Mouse (Mus musculus) G1E-ER4 (cell line): Measurements from ENCODE around the gene Myo1a. TPM values are rescaled to one million over a fixed set of nuclear protein-coding genes. Genes with fewer than 3 reads are reported as not detected.

Experiments used
- GATA1 ChIP-seq: IDR thresholded peaks from one replicate; pipeline ENCODE4 v1.8.0; 2012; ENCODE audit warnings: low read length, inconsistent platforms
- polyA plus RNA-seq: library from polyadenylated mRNA; stranded (reverse); fragments of >175 nt; gene quantifications from 2 replicates; pipeline ENCODE4 v1.2.3, GENCODE M21; 2012

The Myo1a gene
- polyA plus RNA-seq: 0.05 TPM in 1 of 2 replicates, not detected in the other

DNA sequence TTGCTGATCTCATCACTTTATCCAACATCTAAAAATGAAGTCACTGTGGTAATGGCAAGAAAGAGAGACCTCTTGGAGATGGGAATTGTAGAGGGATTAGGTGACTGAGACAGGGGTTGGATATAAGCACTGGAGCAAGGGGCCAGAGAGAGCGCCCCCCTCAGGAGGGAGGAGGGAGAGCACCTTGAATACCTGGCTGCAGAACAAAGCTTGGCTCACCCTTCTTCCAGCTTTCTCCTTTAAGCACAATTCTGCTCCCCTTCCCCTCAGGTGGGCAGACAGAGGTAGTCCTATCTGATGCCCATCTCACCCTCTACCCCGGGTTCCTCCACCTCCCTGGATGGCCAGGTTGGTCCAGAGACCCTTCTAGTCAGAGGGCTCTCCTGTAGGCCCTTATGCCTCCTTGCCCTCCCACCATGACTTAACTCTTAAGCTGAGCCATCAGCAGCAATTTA lies at the start of gene Myo1a:
Myo1a (plus strand) TSS at position 405 of the 455 bp plus-strand sequence.
- TF ChIP-seq GATA1: no peak

GRCm38 (mm10) chr10:127658076-127658475 lies 46.9 kb upstream of the Myo1a start:
- TF ChIP-seq GATA1: no peak

GRCm38 (mm10) chr10:127659551-127659950 lies 45.4 kb upstream of the Myo1a start:
- no peak for TF ChIP-seq GATA1

DNA sequence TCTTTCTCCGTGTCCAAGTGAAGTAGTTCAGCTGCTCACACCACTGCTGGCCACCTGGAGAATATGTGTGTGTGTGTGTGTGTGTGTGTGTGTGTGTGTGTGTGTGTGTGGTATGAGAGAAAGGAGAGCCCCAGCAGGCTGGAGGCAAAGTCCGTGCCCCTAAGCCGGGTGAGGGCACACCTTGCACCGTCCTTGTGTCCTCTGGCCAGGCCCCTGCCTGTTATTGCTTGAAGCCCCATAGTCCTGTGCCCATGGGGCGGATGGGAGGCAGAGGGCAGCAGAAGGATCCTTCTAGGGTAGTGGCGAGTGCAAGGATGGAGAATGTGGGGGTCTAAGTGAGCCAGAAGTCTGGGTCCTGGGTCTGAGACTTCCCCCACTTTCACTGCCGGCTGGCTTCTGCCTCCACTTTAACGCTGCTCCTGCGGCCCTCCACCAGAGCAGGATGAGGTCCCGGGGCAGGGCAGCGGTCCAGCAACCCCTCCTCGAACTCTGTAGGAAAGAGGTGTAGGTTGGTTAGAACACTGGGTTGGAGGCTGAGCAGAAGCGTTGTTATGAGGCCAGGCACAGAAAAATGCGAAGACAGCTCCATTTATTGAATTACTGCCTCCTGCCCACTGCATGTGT lies 43.6 kb upstream of the Myo1a start:
- no peak for TF ChIP-seq GATA1

DNA sequence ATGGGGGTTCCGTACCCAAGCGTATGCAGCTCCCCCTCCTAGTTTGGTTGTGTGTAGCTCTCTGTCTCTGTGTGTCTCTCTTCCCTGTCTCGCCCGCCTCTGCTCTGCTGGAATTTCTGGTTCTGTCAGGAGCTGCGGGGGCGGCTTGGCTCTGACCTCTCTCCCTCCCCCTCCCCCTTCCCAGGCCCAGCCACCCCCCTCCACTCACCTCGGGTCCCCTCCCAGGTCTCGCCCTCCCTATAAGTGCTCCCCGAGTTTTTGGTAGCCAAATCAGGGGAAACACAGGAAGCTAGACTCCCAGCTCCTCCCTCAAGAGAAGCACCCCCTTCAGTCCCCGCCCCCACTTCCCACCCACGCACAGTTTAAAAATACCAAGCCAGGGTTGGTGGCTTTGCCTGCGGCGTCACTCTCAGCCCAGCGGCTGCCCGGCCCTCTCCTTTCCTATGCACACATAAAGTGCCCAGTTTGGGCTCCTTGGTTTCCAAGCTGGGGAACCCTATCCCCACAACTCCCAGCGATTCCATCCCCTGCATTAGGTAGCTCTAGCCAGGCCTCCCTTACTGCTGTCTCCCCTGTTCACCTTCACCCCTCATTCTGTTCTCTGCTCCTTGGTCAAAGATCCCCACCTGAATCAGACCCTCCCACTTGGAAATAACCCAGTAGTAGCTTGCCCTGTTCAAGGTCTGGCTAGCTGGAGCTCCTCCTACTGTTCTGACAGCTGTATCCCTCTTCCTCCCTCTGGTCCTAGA lies 42.9 kb upstream of the Myo1a start:
- TF ChIP-seq GATA1: no peak

- TF ChIP-seq GATA1: no peak
Observed at GRCm38 (mm10) chr10:127662666-127663253, 42.2 kb upstream of the Myo1a start.

GRCm38 (mm10) chr10:127663590-127663989 lies 41.4 kb upstream of the Myo1a start:
- no peak for TF ChIP-seq GATA1

- TF ChIP-seq GATA1: no peak
Observed at GRCm38 (mm10) chr10:127664166-127664565, 40.8 kb upstream of the Myo1a start.

DNA sequence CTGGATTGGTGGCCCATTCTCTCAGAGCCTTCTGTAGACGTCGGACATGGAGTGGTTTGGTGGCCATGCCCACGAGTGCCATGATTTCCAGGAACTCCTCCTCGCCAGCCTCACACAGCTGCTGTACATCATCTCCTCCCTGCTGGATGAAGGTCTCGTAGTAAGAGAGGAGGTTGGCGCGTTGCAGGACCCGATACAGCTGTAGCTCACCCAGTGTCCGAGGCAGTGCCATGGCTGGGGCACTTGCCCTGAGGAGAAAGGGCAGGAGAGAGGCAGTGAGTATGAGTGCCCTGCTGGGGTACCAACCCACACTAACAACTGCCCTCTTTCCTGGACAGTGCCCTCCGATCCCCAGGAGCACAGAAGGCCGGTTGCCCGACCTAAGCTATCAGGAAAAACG lies 40.1 kb upstream of the Myo1a start:
- no peak for TF ChIP-seq GATA1

DNA sequence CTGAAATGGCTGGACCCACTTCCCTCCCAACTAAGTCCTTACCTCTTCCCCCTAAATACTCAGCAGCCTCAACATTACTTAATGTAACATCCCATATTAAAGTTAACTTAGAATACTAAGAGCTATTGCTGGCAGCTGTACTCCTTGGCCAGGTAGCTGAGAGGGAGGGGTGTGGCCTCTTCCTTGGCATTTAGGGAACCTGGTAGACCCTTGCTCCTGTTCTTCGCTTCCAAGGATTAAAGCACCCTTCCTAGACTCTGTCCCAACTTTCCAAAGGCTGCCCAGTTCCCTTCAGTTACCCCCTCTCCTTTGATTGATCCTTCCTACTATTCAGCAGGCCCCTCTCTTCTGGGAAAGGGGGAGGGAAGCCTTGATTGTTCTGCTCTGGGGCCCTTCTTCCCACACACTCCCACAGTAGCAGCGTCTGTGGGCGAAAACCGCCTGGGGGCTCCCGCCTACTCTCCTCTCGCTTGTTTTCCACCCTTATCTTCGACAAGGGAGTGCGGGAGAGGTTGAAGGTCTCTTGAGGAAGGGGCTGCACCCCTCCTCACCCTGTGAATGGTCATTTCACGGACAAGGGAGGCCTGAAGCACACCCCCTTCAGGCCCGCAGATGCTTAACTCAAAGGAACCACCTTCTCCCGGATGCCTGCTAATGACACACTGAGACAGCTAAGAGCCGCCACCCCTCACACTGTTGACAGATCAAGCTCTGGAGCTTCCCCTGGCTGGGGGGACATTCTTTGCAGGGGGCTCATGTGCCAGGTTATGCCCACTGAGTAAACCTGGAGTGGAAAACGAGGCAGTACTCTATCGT lies 39.4 kb upstream of the Myo1a start:
- no peak for TF ChIP-seq GATA1

- TF ChIP-seq GATA1: no peak
Observed at GRCm38 (mm10) chr10:127666501-127667268, 38.3 kb upstream of the Myo1a start, which contains the start of gene Nemp1. Gene Nemp1, plus strand, starts transcription at chr10:127666901.

DNA sequence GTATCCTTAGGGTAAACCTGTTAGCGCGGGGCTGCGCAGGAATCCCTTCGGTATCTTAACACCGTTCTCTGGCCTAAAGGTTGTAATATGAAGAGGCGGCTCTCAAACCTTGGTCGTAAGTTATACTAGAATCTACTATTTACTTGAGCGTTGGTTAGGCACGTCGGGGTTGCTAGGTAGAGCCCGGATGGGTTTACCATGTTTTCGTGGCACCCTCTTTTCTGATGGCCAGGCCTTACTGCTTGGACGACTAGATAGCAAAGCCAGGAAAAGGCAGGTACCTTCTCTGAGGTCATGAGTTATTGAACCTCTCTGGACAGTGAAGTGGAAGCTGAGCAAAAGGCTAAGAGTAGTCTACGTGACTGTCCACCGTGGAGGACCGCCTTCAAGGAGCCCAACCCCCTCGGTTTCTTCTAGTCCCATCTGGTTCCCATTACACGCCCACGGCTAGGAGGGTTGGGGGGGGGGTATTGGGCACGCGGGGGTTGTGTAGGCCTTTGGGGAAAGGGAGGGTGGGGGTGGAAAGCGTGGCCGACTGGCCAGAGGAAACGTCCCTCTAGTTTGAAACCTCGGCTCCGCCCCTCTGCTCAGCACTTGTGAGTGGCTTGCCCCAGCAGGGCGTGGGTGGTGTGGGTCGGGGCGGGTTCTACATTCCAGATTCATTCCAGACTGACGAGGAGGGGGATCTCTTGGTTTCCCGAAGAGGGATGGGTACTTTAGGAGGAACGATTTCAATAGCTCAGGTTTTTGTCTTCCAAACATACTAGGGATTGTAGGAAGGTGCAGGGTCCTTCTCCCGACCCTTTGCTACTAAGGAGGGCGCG lies 37.5 kb upstream of the Myo1a start:
- no peak for TF ChIP-seq GATA1

DNA sequence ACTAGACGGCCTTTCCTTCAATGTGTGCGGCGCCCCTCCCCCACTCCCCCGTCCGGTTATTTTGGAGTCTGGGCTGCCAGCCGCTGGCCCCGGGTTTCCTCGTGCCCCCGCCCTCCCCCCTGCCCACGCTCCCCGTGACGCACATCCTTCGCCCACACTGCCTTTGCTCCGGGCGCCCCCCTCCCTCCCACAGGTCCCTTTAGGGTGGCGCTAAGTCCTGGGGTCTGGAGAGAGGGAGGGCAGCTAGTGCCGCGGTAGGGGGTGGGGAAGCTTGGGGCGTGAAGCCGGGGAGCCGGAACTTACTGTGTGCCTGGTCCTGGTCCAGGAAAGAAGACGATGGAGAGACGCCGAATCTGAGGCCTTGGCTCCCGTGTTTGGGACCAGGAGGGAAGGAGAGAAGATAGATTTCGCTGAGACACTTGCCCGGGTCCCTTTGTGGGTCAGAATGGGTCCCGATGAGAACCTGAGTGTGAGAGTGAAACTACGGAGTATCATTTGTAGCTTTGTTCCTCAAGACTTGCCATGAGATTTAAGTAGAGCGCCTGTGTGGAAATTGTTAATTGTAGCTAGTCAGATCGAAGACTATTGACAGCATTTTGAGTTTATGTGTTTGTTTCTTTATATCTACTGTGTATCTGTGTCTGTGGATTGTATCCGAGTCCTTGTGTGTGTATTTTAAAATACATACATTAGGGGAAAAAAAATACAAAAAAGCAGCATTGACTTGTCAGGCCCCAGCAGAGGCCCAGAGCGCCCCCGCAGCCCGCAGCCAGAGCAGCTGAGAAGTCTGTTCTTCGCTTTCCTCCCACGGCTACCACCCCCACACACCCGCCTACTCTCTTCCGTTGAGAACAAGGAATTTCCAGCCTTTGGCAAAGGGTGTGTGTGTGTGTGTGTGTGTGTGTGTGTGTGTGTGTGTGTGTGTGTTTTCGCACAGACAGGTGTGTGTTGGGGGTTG lies 36.6 kb upstream of the Myo1a start, which contains the start of gene Nab2:
Nab2 (minus strand) TSS at position 476 of the 958 bp plus-strand sequence.
- TF ChIP-seq GATA1: no peak
